Mouse (Mus musculus) midbrain, embryonic 16.5 days (tissue): ENCODE results near the gene Entpd1. TPM values are rescaled to one million over a fixed set of nuclear protein-coding genes. Genes with fewer than 3 reads are reported as not detected.

Experiments
- ATAC-seq: fragments of 200-750 bp; cut with Nextera tagmentation; 2 replicates; pipeline ENCODE4 v1.8.0; 2017; ENCODE audit warnings: moderate TSS enrichment
- H3K27ac ChIP-seq: fragments of 300-500 bp; sonication (generic); 2 replicates; pipeline ENCODE4 v1.5.1; 2014; ENCODE audit warnings: mild to moderate bottlenecking, low read length, mixed read lengths
- H3K27me3 ChIP-seq: fragments of 300-500 bp; sonication (generic); 2 replicates; pipeline ENCODE4 v1.6.1; 2014; ENCODE audit warnings: low read depth, low read length, mixed read lengths; ENCODE audit not compliant: control insufficient read depth, insufficient read depth
- H3K36me3 ChIP-seq: fragments of 300-500 bp; sonication (generic); 2 replicates; pipeline ENCODE4 v1.6.1; 2014; ENCODE audit warnings: mild to moderate bottlenecking, low read length, moderate library complexity, mixed read lengths; ENCODE audit not compliant: control insufficient read depth, insufficient read depth
- H3K4me1 ChIP-seq: fragments of 300-500 bp; sonication (generic); 2 replicates; pipeline ENCODE4 v1.6.1; 2014; ENCODE audit warnings: mild to moderate bottlenecking, low read length, mixed read lengths; ENCODE audit not compliant: control insufficient read depth, insufficient read depth
- H3K4me2 ChIP-seq: fragments of 300-500 bp; sonication (generic); 2 replicates; pipeline ENCODE4 v1.6.1; 2014; ENCODE audit warnings: mild to moderate bottlenecking, low read length, mixed read lengths
- H3K4me3 ChIP-seq: fragments of 300-500 bp; sonication (generic); 2 replicates; pipeline ENCODE4 v1.5.1; 2014; ENCODE audit warnings: low read depth, mild to moderate bottlenecking, low read length, moderate library complexity, mixed read lengths
- H3K9ac ChIP-seq: fragments of 300-500 bp; sonication (generic); 2 replicates; pipeline ENCODE4 v1.6.1; 2014; ENCODE audit warnings: low read depth, low read length, mixed read lengths
- H3K9me3 ChIP-seq: fragments of 300-500 bp; sonication (generic); replicated peaks from 2 replicates; pipeline ENCODE4 v1.6.1; 2014; ENCODE audit warnings: mild to moderate bottlenecking, low read length, mixed read lengths; ENCODE audit not compliant: control insufficient read depth, poor library complexity, severe bottlenecking
- WGBS: fragments of 180-500 bp; shearing (Covaris S2); extraction: QIAGEN DNeasy Blood & Tissue Kit; methylation state at CpG from one replicate; pipeline ENCODE4 v1.1.7; 2014; 5-methylcytosine and 5-hydroxymethylcytosine counted together
- polyA plus RNA-seq: library from polyadenylated mRNA; unstranded; fragments of >200 nt; fragmentation: Nextera tagmentation; extraction: Ambion mirVana; gene quantifications from 2 replicates; pipeline ENCODE4 v1.2.1, GENCODE M21; 2015

Gene Entpd1
- polyA plus RNA-seq, 1 experiment from 2014 or later, result 8.2 TPM

DNA sequence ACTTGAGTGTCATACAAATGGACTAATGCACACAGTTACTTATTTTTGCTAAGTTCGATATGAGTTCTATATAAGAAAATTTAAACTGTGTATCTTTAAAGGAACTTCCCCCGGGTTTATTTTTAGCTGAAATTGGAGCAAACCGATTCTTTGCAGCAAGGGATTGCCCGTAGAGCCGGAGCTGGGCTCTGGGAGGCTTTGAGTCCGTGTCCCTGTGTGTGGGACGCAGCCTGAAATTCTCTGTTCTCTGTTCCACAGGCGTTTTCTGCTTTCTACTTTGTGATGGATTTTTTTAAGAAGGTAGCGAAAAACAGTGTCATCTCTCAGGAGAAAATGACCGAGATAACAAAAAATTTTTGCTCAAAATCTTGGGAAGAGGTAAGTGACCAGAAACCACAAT, 121.2 kb downstream of the Entpd1 start:
- no peaks in the 10 kb centered on the region for H3K36me3 ChIP-seq
- WGBS, result 65% methylated on average over 10 of the region's 10 CpGs
- peak overlapping the region; percentile 66 for H3K27ac ChIP-seq
- no peaks in the 10 kb centered on the region for H3K9me3 ChIP-seq
- no peaks in the 10 kb centered on the region for H3K27me3 ChIP-seq
- no peak overlapping the region for H3K4me3 ChIP-seq
- no peak overlapping the region for H3K9ac ChIP-seq
- peaks cover 16% of the 10 kb centered on the region for H3K4me1 ChIP-seq
- ATAC-seq, result no peak
- peak overlapping the region; percentile 4; the same call in 1 of the 2 replicates for H3K4me2 ChIP-seq

- Histone ChIP-seq H3K27ac (peak overlapping the region; percentile 66), H3K9ac (no peak overlapping the region), H3K4me3 (no peak overlapping the region), H3K9me3 (no peaks in the 10 kb centered on the region), H3K27me3 (no peaks in the 10 kb centered on the region), H3K36me3 (no peaks in the 10 kb centered on the region), H3K4me2 (peak overlapping the region; percentile 4; the same call in 1 of the 2 replicates), H3K4me1 (peaks cover 16% of the 10 kb centered on the region)
- WGBS, result 41% methylated on average over 4 of the region's 4 CpGs
- peak; percentile 37; the same call in 1 of the 2 replicates for ATAC-seq
Measured at GRCm38 (mm10) chr19:40733849-40734248, 121.7 kb downstream of the Entpd1 start.

GRCm38 (mm10) chr19:40736680-40737512, 124.7 kb downstream of the Entpd1 start:
- no peaks in the 10 kb centered on the region for H3K27me3 ChIP-seq
- peak overlapping the region; percentile 85 for H3K27ac ChIP-seq
- no peaks in the 10 kb centered on the region for H3K36me3 ChIP-seq
- peak overlapping the region; percentile 49 for H3K4me2 ChIP-seq
- peak overlapping the region; percentile 42; the same call in 1 of the 2 replicates for H3K9ac ChIP-seq
- H3K4me3 ChIP-seq, result peak overlapping the region; percentile 8; the same call in 1 of the 2 replicates
- 13% methylated on average over 17 of the region's 17 CpGs for WGBS
- no peaks in the 10 kb centered on the region for H3K9me3 ChIP-seq
- H3K4me1 ChIP-seq, result peaks cover 16% of the 10 kb centered on the region
- ATAC-seq, result peak; percentile 92

- Histone ChIP-seq H3K27ac (peak overlapping the region; percentile 85), H3K4me3 (peak overlapping the region; percentile 8; the same call in 1 of the 2 replicates), H3K4me2 (peak overlapping the region; percentile 49), H3K9ac (peak overlapping the region; percentile 42; the same call in 1 of the 2 replicates), H3K9me3 (no peaks in the 10 kb centered on the region), H3K36me3 (no peaks in the 10 kb centered on the region), H3K4me1 (peaks cover 16% of the 10 kb centered on the region), H3K27me3 (no peaks in the 10 kb centered on the region)
- 67% methylated on average over 5 of the region's 5 CpGs for WGBS
- peak; percentile 22; the same call in 1 of the 2 replicates for ATAC-seq
Measured at GRCm38 (mm10) chr19:40737613-40738012, 125.4 kb downstream of the Entpd1 start.

- 89% methylated on average over 13 of the region's 13 CpGs for WGBS
- ATAC-seq, result no peak
Measured at GRCm38 (mm10) chr19:40738683-40739324, 126.6 kb downstream of the Entpd1 start.

GRCm38 (mm10) chr19:40746603-40747002, 134.4 kb downstream of the Entpd1 start:
- 46% methylated on average over 4 of the region's 4 CpGs for WGBS
- ATAC-seq, result no peak
- no peak overlapping the region for H3K4me3 ChIP-seq

More at GRCm38 (mm10) chr19:40738683-40739324, 126.6 kb downstream of the Entpd1 start:
- no peaks in the 10 kb centered on the region for H3K36me3 ChIP-seq
- peaks cover 12% of the 10 kb centered on the region for H3K4me1 ChIP-seq
- H3K4me2 ChIP-seq, result no peak overlapping the region
- H3K9me3 ChIP-seq, result no peaks in the 10 kb centered on the region
- H3K27ac ChIP-seq, result no peak overlapping the region
- no peaks in the 10 kb centered on the region for H3K27me3 ChIP-seq
- no peak overlapping the region for H3K9ac ChIP-seq
- H3K4me3 ChIP-seq, result no peak overlapping the region

GRCm38 (mm10) chr19:40748559-40748958, 136.4 kb downstream of the Entpd1 start, which contains the start of gene Cc2d2b:
Cc2d2b (plus strand) TSS chr19:40748753.
- Histone ChIP-seq H3K27me3 (no peaks in the 10 kb centered on the region), H3K36me3 (no peaks in the 10 kb centered on the region), H3K4me2 (no peak within 1 kb of the TSS), H3K27ac (no peak within 1 kb of the TSS), H3K9me3 (no peaks in the 10 kb centered on the region), H3K4me3 (no peak within 1 kb of the TSS), H3K9ac (no peak within 1 kb of the TSS), H3K4me1 (no peaks in the 10 kb centered on the region)
- WGBS, result 78% methylated on average over 16 of the region's 17 CpGs
- 0 out of 2 replicates have a peak, but pooled peaks have one; percentile 45 for ATAC-seq

More at GRCm38 (mm10) chr19:40746603-40747002, 134.4 kb downstream of the Entpd1 start:
- Histone ChIP-seq H3K27me3 (no peaks in the 10 kb centered on the region), H3K27ac (no peak overlapping the region), H3K9ac (no peak overlapping the region), H3K4me1 (no peaks in the 10 kb centered on the region), H3K36me3 (no peaks in the 10 kb centered on the region), H3K4me2 (no peak overlapping the region), H3K9me3 (no peaks in the 10 kb centered on the region)

DNA sequence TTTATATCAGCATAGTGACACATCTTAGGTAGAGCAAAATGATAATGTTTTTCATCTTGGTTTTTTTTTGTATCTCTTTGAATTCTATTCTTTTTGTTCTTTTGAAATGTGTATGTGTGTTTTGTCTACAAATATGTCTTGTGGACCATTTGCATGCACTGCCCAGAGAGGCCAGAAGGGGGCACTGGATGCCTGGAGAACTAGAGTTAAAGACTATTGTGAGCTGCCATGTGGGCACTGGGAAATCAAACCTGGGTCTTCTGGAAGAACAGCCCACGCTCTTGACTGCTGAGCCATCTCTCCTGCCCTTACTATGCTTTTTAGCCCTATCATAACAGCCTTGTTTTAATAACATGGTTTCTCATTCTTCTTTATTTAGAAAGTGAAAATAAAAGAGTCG, 142.1 kb downstream of the Entpd1 start:
- no peak overlapping the region for H3K4me2 ChIP-seq
- H3K4me1 ChIP-seq, result no peaks in the 10 kb centered on the region
- no peak overlapping the region for H3K9ac ChIP-seq
- no peak overlapping the region for H3K27ac ChIP-seq
- ATAC-seq, result no peak
- WGBS, result 70% methylated on average over 2 of the region's 2 CpGs
- H3K4me3 ChIP-seq, result no peak overlapping the region
- H3K9me3 ChIP-seq, result no peaks in the 10 kb centered on the region
- H3K36me3 ChIP-seq, result no peaks in the 10 kb centered on the region
- no peaks in the 10 kb centered on the region for H3K27me3 ChIP-seq
